17 mouse cellular contexts compared by ENCODE assay signal in the genomic region with DNA sequence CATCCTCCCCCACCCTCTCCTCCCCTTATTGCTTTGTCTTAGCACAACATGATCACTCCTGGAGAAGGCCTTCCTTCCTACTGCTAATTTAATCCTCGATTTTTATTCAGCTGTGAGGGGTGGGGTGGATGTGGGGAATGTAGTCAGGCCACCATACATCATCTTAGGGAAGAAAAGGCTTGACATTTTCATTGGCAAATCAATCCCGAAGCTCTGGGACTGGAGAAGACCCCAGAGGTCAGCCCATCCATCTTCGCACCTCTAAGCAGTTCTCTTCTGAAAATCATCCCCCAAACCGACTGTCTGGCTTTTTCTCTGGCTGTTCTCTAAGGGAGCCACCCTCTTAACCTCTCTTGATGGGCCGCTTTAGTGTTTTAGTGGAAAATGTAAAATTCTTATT. TPM values are rescaled to one million over a fixed set of nuclear protein-coding genes. Genes with fewer than 3 reads are reported as not detected.
DNase-seq lines count a peak whose midpoint lies in the region; ATAC-seq and TF ChIP-seq lines count a peak whose summit lies in the region.
"Had no signal": no experiment of that assay in that cellular context is flagged by ENCODE, and none has a peak within 500 bp of the region (broad histone marks: within the 10 kb centered on the region; RNA-seq: fewer than 3 reads in every experiment).

No protein-coding gene starts in this region.

- H3K4me3 ChIP-seq in kidney, embryonic 16.5 days (ENCODE audit: low read length), result no peak overlapping the region
- no peak overlapping the region for H3K4me3 ChIP-seq in stomach, embryonic 15.5 days (replicated peaks)
- no peak overlapping the region for H3K4me3 ChIP-seq in stomach, postnatal 0 days (ENCODE audit: low read depth, low read length)
- no peak overlapping the region for H3K4me3 ChIP-seq in hindbrain, embryonic 15.5 days
- H3K4me3 ChIP-seq: forebrain, embryonic 10.5 days; limb, embryonic 12.5 days; liver, embryonic 13.5 days had no signal

- no peak for TF ChIP-seq EP300 in stomach, postnatal 0 days (optimal IDR thresholded peaks at IDR 0.05)

- peaks cover 8% of the 10 kb centered on the region for H3K4me1 ChIP-seq in kidney, embryonic 16.5 days (ENCODE audit: insufficient read depth, low read length)
- H3K4me1 ChIP-seq in stomach, embryonic 15.5 days, result no peaks in the 10 kb centered on the region
- no peaks in the 10 kb centered on the region for H3K4me1 ChIP-seq in stomach, postnatal 0 days (replicated peaks; ENCODE audit: control insufficient read depth, insufficient read depth)
- H3K4me1 ChIP-seq in hindbrain, embryonic 15.5 days (replicated peaks), result peaks cover 12% of the 10 kb centered on the region; the same call in 1 of the 2 replicates
- H3K4me1 ChIP-seq: forebrain, embryonic 10.5 days; limb, embryonic 12.5 days; liver, embryonic 13.5 days had no signal

- H3K27me3 ChIP-seq in kidney, embryonic 16.5 days (ENCODE audit: insufficient read depth, low read length), result peaks cover under 1% of the 10 kb centered on the region; the same call in 1 of the 2 replicates
- no peaks in the 10 kb centered on the region for H3K27me3 ChIP-seq in stomach, embryonic 15.5 days (replicated peaks)
- no peaks in the 10 kb centered on the region for H3K27me3 ChIP-seq in stomach, postnatal 0 days (ENCODE audit: control insufficient read depth, insufficient read depth, low read length)
- no peaks in the 10 kb centered on the region for H3K27me3 ChIP-seq in hindbrain, embryonic 15.5 days
- H3K27me3 ChIP-seq: liver, embryonic 13.5 days had no signal

- TF ChIP-seq CTCF in stomach, postnatal 0 days (IDR thresholded peaks at IDR 0.05; ENCODE audit: low read depth), result no peak

- no peak overlapping the region for H3K4me2 ChIP-seq in kidney, embryonic 16.5 days (replicated peaks; ENCODE audit: low read depth, low read length)
- no peak overlapping the region for H3K4me2 ChIP-seq in stomach, embryonic 15.5 days
- H3K4me2 ChIP-seq in stomach, postnatal 0 days (replicated peaks; ENCODE audit: low read depth), result no peak overlapping the region
- H3K4me2 ChIP-seq in hindbrain, embryonic 15.5 days, result no peak overlapping the region
- H3K4me2 ChIP-seq: heart, embryonic 11.5 days; limb, embryonic 12.5 days; liver, embryonic 13.5 days; lung, embryonic 14.5 days had no signal

- H3K27ac ChIP-seq in kidney, embryonic 16.5 days (ENCODE audit: low read length), result no peak overlapping the region
- H3K27ac ChIP-seq in stomach, embryonic 15.5 days, result no peak overlapping the region
- no peak overlapping the region for H3K27ac ChIP-seq in stomach, postnatal 0 days (replicated peaks)
- no peak overlapping the region for H3K27ac ChIP-seq in hindbrain, embryonic 15.5 days (replicated peaks)
- H3K27ac ChIP-seq: forebrain, embryonic 10.5 days; limb, embryonic 12.5 days; liver, embryonic 13.5 days had no signal

- no peaks in the 10 kb centered on the region for H3K9me3 ChIP-seq in kidney, embryonic 16.5 days (ENCODE audit: low read length)
- no peaks in the 10 kb centered on the region for H3K9me3 ChIP-seq in stomach, embryonic 15.5 days
- H3K9me3 ChIP-seq in stomach, postnatal 0 days (ENCODE audit: control insufficient read depth, low read length), result no peaks in the 10 kb centered on the region
- H3K9me3 ChIP-seq in hindbrain, embryonic 15.5 days, result no peaks in the 10 kb centered on the region
- H3K9me3 ChIP-seq: forebrain, embryonic 10.5 days; limb, embryonic 12.5 days; liver, embryonic 13.5 days had no signal

- no peak for DNase-seq in kidney, adult 8-10 months
- DNase-seq in stomach, postnatal 0 days (ENCODE audit: low spot score), result no peak
- no peak for DNase-seq in adrenal gland, adult 2 months
- no peak for DNase-seq in urinary bladder, postnatal 25 days (ENCODE audit: low spot score)
- DNase-seq: cerebellum, adult 9-11 months; forebrain, postnatal 0 days; heart, postnatal 10 days; liver, embryonic 13.5 days; lung, embryonic 14.5 days; lung, postnatal 36 days; thymus, adult 2 months had no signal

- 22% methylated on average over 5 of the region's 5 CpGs for WGBS in kidney, embryonic 16.5 days
- 35% methylated on average over 5 of the region's 5 CpGs for WGBS in stomach, embryonic 15.5 days
- 36% methylated on average over 5 of the region's 5 CpGs for WGBS in stomach, postnatal 0 days
- WGBS in hindbrain, embryonic 15.5 days, result 36% methylated on average over 5 of the region's 5 CpGs

- H3K36me3 ChIP-seq in kidney, embryonic 16.5 days (ENCODE audit: insufficient read depth, low read length), result no peaks in the 10 kb centered on the region
- H3K36me3 ChIP-seq in stomach, embryonic 15.5 days, result no peaks in the 10 kb centered on the region
- H3K36me3 ChIP-seq in stomach, postnatal 0 days (ENCODE audit: control insufficient read depth, insufficient read depth, low read length), result no peaks in the 10 kb centered on the region
- H3K36me3 ChIP-seq in hindbrain, embryonic 15.5 days, result no peaks in the 10 kb centered on the region
- H3K36me3 ChIP-seq: forebrain, embryonic 10.5 days; limb, embryonic 12.5 days; liver, embryonic 13.5 days had no signal

- ATAC-seq in kidney, embryonic 16.5 days (ENCODE audit: low FRiP score, low TSS enrichment), result 0 out of 2 replicates have a peak, but pooled peaks have one; percentile 42
- no peak for ATAC-seq in stomach, embryonic 15.5 days (ENCODE audit: insufficient read depth, low FRiP score, low read depth)
- ATAC-seq in stomach, postnatal 0 days (ENCODE audit: low FRiP score, low TSS enrichment), result no peak
- peak; percentile 15; the same call in 1 of the 2 replicates for ATAC-seq in hindbrain, embryonic 15.5 days (ENCODE audit: low FRiP score, low read depth)
- ATAC-seq: forebrain, postnatal 0 days had no signal

- no peak overlapping the region for H3K9ac ChIP-seq in kidney, embryonic 16.5 days (replicated peaks; ENCODE audit: low read length)
- 0 out of 2 replicates have a peak overlapping the region, but pooled peaks have one; percentile 4 for H3K9ac ChIP-seq in stomach, embryonic 15.5 days
- no peak overlapping the region for H3K9ac ChIP-seq in stomach, postnatal 0 days (ENCODE audit: low read length)
- no peak overlapping the region for H3K9ac ChIP-seq in hindbrain, embryonic 15.5 days
- H3K9ac ChIP-seq: forebrain, postnatal 0 days; limb, embryonic 12.5 days; liver, embryonic 13.5 days; lung, embryonic 14.5 days had no signal

RNA-seq across cellular contexts. Expression of a gene that starts 32.9 kb away (rescaled TPM):
- polyA plus RNA-seq in kidney, embryonic 16.5 days (2015; fragmentation: Nextera tagmentation; extraction: Ambion mirVana), result 33.8 and 36.6 TPM in 2 replicates
- polyA plus RNA-seq in stomach, embryonic 15.5 days (2015; fragmentation: Nextera tagmentation; extraction: Ambion mirVana), result 64.8 and 72.1 TPM in 2 replicates
- 104 and 110 TPM in 2 replicates for polyA plus RNA-seq in stomach, postnatal 0 days (2015; fragmentation: Nextera tagmentation; extraction: Ambion mirVana)
- 73.4 and 77.8 TPM in 2 replicates for polyA plus RNA-seq in hindbrain, embryonic 15.5 days (2015; fragmentation: Nextera tagmentation; extraction: Ambion mirVana)
- 100 to 1,000 TPM in 1 of 2 experiments, 10 to 100 TPM in 1; 55.2 to 220 TPM for total RNA-seq in adrenal gland, adult 2 months (2021)
- polyA plus RNA-seq in adrenal gland, adult 2 months (2012; rRNA removed), result 26.2 and 55.2 TPM in 2 replicates

Comparison
In these comparisons a context has a peak if more than half of its experiments do, and no peak if none do; other contexts are left out.
1. ATAC-seq: peak in kidney, embryonic 16.5 days (single experiment) and hindbrain, embryonic 15.5 days (single experiment); none in stomach, embryonic 15.5 days (single experiment) and stomach, postnatal 0 days (single experiment).